8 mouse cellular contexts compared by ENCODE assay signal in genomic region chr16:17928087-17928580, GRCm38 (mm10). TPM values are rescaled to one million over a fixed set of nuclear protein-coding genes. Genes with fewer than 3 reads are reported as not detected.
DNase-seq lines count a peak whose midpoint lies in the region; ATAC-seq and TF ChIP-seq lines count a peak whose summit lies in the region.

Gene Slc25a1, minus strand, starts transcription at chr16:17928219.

- CTCF ChIA-PET in Patski (lab: Charles Lee), result interaction anchor here (1.0 to 2.2 kb wide), 6 partner anchors 10 to 62 kb away, joined by 3 to 19 read pairs (median 3); no protein-coding TSS in a partner anchor

- no peak for DNase-seq in Patski (ENCODE audit: low read depth, low spot score)
- DNase-seq in cerebellum, postnatal 25 days, result peak; percentile 65 to 79
- peak; percentile 71 to 80 for DNase-seq in frontal cortex, postnatal 14 days (ENCODE audit: low spot score in 2 of 2)
- peak; percentile 87 for DNase-seq in hindbrain, embryonic 11.5 days (ENCODE audit: low spot score)
- peak; percentile 36 for DNase-seq in layer of hippocampus, adult 9-10 months (ENCODE audit: low spot score)
- DNase-seq in lung, embryonic 14.5 days, result peak; percentile 87
- DNase-seq in thymus, postnatal 25 days, result peak; percentile 69

- H3K4me2 ChIP-seq in hindbrain, embryonic 11.5 days (replicated peaks; ENCODE audit: low read depth, low read length), result peak within 1 kb of the TSS; percentile 93
- H3K4me2 ChIP-seq in lung, embryonic 14.5 days, result peak within 1 kb of the TSS; percentile 97

- in situ Hi-C loops in Patski (cut with MboI; ENCODE audit: low pct_unique_long_range_greater_than_20kb), result no loop called here

- H3K9me3 ChIP-seq in hindbrain, embryonic 11.5 days (ENCODE audit: control insufficient read depth, low read length), result no peaks in the 10 kb centered on the region
- H3K9me3 ChIP-seq in lung, embryonic 14.5 days (ENCODE audit: low read depth, low read length), result no peaks in the 10 kb centered on the region

- no peaks in the 10 kb centered on the region for H3K27me3 ChIP-seq in Patski
- H3K27me3 ChIP-seq in hindbrain, embryonic 11.5 days (ENCODE audit: control insufficient read depth, insufficient read depth, low read length), result no peaks in the 10 kb centered on the region
- H3K27me3 ChIP-seq in lung, embryonic 14.5 days (ENCODE audit: insufficient read depth, low read length), result no peaks in the 10 kb centered on the region

- POLR2A ChIA-PET in Patski (lab: Charles Lee), result interaction anchor here (1.1 to 1.4 kb wide), 3 partner anchors 8 to 12 kb away, joined by 3 to 4 read pairs (median 4); no protein-coding TSS in a partner anchor

- peak within 1 kb of the TSS; percentile 86 for H3K27ac ChIP-seq in hindbrain, embryonic 11.5 days (ENCODE audit: low read depth, low read length)
- peak within 1 kb of the TSS; percentile 82 for H3K27ac ChIP-seq in lung, embryonic 14.5 days (ENCODE audit: low read depth)
- peak within 1 kb of the TSS; percentile 38 for H3K27ac ChIP-seq in olfactory bulb, adult 2 months (ENCODE audit: insufficient read depth, low read depth, low read length)

- TF ChIP-seq CTCF in Patski (IDR thresholded peaks at IDR 0.05), result no peak
- TF ChIP-seq CTCF in lung, embryonic 14.5 days (IDR thresholded peaks at IDR 0.05; ENCODE audit: low read depth), result no peak
- TF ChIP-seq CTCF in olfactory bulb, adult 2 months (IDR thresholded peaks at IDR 0.05; ENCODE audit: insufficient read depth, low read depth, low read length), result no peak

- H3K4me1 ChIP-seq in hindbrain, embryonic 11.5 days (replicated peaks; ENCODE audit: control insufficient read depth, insufficient read depth, low read length), result peaks cover 5% of the 10 kb centered on the region
- H3K4me1 ChIP-seq in lung, embryonic 14.5 days (ENCODE audit: insufficient read depth), result 0 out of 2 replicates have a peak, but pooled peaks cover 6% of the 10 kb centered on the region
- peaks cover 14% of the 10 kb centered on the region for H3K4me1 ChIP-seq in olfactory bulb, adult 2 months (ENCODE audit: control insufficient read depth, insufficient read depth, low read length)

- under 1% methylated on average over 47 of the region's 47 CpGs for WGBS in hindbrain, embryonic 11.5 days
- 0% methylated on average over 47 of the region's 47 CpGs for WGBS in lung, embryonic 14.5 days
- under 1% methylated on average over 47 of the region's 47 CpGs for WGBS in olfactory bulb, adult 2 months

- H3K36me3 ChIP-seq in hindbrain, embryonic 11.5 days (ENCODE audit: control insufficient read depth, insufficient read depth, low read length), result no peaks in the 10 kb centered on the region
- peaks cover 10% of the 10 kb centered on the region; the same call in 1 of the 2 replicates for H3K36me3 ChIP-seq in lung, embryonic 14.5 days (ENCODE audit: insufficient read depth)

- peak; percentile 37; the same call in 1 of the 2 replicates for TF ChIP-seq POLR2A in olfactory bulb, adult 2 months (IDR thresholded peaks at IDR 0.05; ENCODE audit: insufficient read depth, low read depth, low read length)

- peak within 1 kb of the TSS; percentile 88 for H3K4me3 ChIP-seq in hindbrain, embryonic 11.5 days (ENCODE audit: low read depth, low read length)
- H3K4me3 ChIP-seq in lung, embryonic 14.5 days (ENCODE audit: low read depth, low read length), result peak within 1 kb of the TSS; percentile 82
- H3K4me3 ChIP-seq in olfactory bulb, adult 2 months (ENCODE audit: insufficient read depth, low read depth, low read length), result peak within 1 kb of the TSS; percentile 77

- ATAC-seq in Patski, result peak; percentile 73
- ATAC-seq in hindbrain, embryonic 11.5 days (ENCODE audit: low FRiP score), result peak; percentile 86
- ATAC-seq in lung, embryonic 14.5 days (ENCODE audit: insufficient read depth), result peak; percentile 78

- peak within 1 kb of the TSS; percentile 51 for H3K9ac ChIP-seq in hindbrain, embryonic 11.5 days (ENCODE audit: low read depth, low read length)
- peak within 1 kb of the TSS; percentile 72 for H3K9ac ChIP-seq in lung, embryonic 14.5 days

RNA-seq across cellular contexts. Expression of gene Slc25a1, which starts in this region (rescaled TPM):
- 114 TPM for polyA plus RNA-seq in Patski (2021)
- 114 and 118 TPM in 2 replicates for polyA plus RNA-seq in hindbrain, embryonic 11.5 days (2014; fragmentation: Nextera tagmentation; extraction: Ambion mirVana)
- 59.0 and 66.6 TPM in 2 replicates for polyA plus RNA-seq in lung, embryonic 14.5 days (2014; fragmentation: Nextera tagmentation; extraction: Ambion mirVana)
- not detected in 2 replicates for polyA plus RNA-seq in olfactory bulb, adult 2 months (2012; ENCODE audit: insufficient read depth, insufficient read length, low replicate concordance, missing spikeins)
